Mouse (Mus musculus): ENCODE results near the gene Baz2b.

Gene Baz2b

GRCm38 (mm10) chr2:60126292-60126691 is 83.3 kb downstream of the Baz2b start:
- DNase-seq = no peak

- DNase-seq = peak; percentile 71 to 76
Measured at GRCm38 (mm10) chr2:60125049-60126004, 84.3 kb downstream of the Baz2b start.

DNA sequence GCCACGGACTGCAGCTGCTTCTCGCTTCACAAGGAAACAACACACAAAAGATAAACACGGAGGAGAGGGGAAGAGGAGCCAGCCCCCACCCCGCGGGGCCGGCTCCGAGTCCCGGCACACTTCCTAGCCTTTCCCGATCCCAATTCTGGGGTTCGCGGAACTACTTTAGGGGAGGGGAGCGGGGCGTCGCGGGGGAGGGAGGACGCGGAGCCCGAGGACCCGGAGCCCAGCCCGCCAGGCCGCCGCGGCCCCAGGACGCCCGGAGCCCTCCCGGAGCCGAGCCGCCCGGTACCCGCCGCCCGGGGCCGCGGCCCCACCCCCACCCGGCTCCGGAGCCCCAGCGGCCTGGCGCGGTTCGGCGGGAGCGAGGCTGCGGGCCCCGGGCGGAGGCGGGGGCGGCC is 85.0 kb downstream of the Baz2b start:
- peak; percentile 62 to 67 for DNase-seq

- DNase-seq = no peak
Measured at GRCm38 (mm10) chr2:60123911-60124647, 85.6 kb downstream of the Baz2b start.

DNA sequence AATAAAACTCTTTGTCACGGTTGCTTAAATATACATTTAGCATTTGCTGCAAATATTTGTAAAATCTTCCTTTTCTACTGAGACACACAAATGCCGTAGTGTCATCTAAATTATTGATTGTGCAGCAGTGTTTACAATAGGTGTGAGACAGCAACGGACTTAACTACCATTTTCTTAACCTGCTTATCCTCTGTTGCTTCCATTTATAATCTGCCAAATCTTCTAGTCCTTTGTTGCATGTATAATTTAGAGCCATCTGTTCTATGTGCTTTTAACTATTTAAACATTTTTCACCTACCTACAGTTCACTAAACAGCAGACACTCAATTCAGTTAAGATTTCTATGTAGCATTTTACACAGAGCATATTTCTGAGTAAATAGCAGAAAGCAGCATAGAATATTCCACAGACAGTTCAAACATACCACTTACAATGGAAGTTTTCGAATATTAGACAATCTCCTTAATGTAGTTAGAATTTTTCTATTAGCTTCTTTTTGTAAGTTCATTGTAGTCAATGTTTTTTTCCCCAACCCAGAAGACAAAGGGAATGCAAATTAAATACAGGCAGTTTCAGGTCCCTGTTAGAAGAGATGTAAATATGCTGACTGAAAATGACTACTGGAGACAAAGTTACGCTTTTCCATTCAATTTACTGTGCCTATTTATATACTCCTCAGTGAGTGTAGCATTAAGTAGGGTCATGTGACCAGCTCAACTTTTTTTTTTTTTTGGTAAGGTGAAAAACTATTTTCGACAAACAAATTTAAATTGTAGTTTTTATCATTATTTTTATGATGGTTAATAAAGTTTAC is 86.4 kb downstream of the Baz2b start:
- DNase-seq = no peak

DNA sequence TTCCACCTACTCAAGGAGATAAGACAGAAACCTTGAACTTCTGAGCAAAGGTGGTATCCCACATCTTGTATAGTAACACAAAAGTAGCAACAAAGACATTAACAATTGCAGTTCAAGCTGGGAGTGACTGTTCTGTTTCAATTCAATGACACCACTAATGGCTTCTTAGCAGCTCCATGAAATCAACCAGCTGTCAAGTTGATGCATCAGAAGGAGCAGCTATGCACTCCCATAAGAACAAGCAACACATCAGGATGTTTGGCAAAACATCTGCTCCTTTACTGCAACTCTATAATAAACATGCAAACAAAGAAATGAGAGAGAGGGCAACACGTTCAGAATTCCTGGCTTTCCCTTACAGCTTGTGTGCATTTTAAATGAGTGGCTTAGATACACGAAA is 87.5 kb downstream of the Baz2b start:
- DNase-seq = no peak

DNA sequence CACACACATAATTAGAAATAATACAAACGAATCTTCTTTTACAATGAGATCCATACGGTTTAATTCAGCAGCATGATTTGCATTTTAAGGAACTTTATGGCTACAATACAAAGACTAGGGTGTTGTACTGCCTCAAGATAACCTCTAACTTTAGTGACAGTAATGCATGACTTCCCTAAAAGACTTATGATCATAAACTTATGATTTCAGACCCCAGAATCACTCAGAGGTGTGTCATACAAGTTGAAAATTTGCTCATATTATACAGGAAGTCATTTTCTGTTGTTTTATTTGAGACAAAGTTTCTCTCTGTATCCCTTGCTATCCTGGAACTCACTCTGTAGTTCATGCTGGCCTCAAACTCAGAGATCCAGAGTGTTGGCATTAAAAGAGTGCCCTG is 89.0 kb downstream of the Baz2b start:
- no peak for DNase-seq

DNA sequence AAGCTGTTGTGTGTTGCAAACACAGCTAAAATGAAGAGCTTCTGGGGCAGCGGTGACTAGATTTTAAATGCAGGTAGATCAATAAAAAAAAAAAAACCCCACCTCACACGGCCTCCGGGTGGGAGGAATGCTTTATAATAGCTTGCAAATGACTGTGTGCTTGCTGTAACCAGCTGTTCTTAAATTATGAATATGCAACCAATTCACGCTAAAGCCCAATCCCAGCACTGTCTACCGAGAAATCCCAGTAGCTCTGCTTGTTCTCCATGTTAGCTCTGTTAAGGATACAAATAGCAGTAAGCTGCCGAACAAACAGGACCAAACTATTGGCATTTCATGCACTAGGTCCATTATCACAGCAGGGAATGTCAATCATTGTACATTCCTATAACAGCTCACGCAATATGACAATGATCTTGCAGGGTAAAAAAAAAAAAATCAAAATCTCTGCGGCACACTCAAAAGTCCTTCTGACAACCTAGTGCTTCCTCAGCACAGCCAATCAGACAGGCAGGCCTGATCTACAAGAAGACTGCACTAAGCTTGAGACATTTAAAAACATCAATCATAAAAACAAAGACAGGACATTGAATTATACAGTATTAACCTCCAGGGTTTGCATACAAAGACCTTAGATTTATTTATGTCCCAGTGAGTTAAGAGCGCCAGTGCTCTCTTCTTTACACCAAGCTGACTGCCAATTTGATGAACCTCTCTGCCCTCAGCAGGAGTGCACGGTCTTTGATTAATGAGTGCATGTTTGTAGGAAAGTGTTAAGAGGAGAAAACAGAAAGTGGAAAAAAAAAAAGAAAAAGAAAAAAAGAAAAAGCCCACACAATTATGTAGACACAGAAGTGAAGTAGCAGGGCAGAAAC is 90.7 kb downstream of the Baz2b start:
- DNase-seq = no peak

DNA sequence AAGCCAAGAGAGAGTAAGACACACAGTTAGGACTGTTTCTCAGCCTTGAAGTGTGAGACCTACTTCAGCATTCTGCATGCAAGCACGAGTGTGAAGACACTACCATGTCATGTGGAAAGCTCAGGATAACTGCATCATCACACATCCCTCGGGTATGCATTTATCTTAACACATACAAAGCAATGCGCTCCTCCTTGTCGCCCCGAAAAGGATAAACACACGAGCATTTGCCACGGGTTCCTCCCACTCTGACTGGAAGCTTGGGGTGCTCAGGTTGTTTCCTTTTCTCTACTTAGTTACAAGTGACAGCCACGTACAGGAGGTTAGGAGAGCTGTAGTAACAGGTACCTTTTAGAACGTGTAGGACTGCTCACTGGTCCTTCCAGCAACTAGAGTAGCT is 91.8 kb downstream of the Baz2b start:
- DNase-seq = peak in 1 of 2 experiments; percentile 21

DNA sequence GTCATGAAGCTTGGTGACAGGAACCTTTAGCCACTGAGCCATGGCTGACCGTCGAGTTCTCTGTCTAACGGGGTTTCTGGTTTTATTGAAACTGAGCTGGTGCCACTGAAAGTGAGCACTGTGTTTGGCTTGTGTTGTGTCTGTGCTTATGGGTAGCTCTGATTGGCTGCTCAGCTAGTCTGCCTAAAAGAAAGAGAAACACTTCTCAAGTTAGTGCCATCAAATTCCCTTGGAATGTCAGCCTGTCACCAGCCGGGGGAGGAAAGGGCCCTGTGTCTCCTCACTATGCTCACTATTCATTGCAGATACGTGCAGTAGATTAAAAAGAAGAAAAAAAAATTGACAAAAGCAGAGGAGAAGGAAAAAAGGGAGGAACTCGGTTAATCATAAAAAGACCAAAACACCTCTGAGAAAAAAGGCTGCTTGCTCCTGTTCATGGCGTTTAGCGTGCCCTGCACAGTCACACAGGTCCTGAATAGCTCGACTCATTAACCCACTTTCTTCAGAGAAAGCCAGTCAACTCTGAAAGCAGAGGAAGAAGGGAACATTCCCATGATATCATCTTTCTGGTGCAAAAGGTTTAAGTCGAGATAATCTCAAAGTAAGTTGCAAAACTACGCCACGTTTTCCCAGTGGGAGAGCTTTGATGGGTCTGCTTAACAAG is 93.6 kb downstream of the Baz2b start:
- no peak for DNase-seq

- DNase-seq = no peak
Measured at GRCm38 (mm10) chr2:60114901-60115300, 94.7 kb downstream of the Baz2b start.

DNA sequence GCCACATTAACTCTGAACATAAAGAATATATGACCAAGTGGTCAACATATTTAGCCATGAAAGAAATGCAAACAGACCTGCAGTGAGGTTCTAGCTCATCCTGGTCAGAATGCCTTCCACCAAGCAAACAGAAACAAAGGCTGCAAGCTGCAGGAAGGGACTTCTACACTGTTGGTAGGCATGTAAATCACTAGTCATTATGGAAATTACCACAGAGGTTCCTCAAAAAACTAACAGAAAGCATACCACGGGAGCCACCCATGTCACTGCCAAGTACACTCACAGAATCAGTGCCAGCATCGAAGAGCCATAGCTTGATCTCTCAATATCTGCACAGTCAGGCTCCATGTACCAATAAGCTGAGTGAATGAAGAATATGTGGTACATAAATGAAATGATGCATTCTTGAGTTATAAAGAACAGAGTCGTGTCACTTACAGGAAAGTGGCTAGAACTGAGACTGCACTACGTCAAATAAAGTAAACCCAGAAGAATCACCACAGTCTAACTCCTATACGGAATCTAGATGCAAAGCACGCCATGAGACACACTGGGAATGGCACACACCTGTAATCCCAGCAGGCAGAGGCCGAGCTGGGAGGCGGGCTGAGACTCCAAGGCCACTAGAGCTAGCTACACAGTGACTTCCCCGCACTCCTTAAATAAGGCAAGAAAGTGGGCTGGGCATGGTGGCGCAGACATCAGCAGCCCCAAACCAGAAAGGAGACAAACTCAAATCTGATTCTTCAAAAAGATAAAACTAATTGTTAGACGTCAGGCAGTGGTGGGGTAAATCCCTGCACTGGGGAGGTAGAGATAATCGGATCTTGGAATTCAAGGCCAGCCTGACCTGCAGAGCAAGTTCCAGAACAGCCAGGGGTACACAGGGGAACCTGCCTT is 95.7 kb downstream of the Baz2b start:
- peak; percentile 58 to 63 for DNase-seq

- no peak for DNase-seq
Measured at GRCm38 (mm10) chr2:60112116-60112515, 97.5 kb downstream of the Baz2b start.

- DNase-seq = no peak
Measured at GRCm38 (mm10) chr2:60109001-60109400, 100.6 kb downstream of the Baz2b start.

DNA sequence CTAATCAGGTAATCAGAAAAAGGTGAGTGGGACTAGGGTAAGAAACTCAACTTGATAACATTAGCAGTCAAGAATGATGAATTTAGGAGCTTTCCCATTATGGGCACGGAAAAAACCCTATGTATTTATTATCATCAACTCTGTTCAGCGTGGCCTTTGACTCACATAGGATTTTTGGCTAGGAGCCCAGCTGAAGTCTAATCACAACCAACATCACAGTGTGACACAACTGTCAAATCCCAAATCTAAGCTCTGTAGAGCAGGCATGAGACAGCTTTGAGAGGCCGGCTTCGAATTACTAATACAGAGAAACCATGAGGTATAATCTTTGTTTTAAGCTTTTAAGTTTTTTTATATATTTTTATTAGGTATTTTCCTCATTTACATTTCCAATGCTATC is 113.0 kb downstream of the Baz2b start:
- DNase-seq = no peak

DNA sequence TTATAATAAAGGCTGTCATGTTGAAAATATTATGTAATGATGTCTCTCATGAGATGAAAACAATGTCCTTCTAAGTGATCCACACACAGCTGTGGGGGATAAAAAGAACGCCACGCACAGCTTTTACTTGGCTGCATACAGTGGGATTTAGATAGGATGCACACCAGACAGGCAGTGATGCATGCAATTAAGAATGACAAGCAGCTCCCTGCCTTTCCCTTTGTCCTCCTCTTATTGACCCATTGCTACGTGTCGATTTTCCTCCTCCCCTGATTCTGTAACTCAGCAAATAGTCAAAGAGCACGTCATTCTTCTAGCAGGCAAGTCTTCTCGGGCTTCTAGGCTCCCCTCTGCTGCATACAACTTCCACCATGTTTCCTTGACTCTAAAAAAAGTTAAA is 119.4 kb downstream of the Baz2b start:
- no peak for DNase-seq

- no peak for DNase-seq
Measured at GRCm38 (mm10) chr2:60089528-60090247, 120.0 kb downstream of the Baz2b start.

DNA sequence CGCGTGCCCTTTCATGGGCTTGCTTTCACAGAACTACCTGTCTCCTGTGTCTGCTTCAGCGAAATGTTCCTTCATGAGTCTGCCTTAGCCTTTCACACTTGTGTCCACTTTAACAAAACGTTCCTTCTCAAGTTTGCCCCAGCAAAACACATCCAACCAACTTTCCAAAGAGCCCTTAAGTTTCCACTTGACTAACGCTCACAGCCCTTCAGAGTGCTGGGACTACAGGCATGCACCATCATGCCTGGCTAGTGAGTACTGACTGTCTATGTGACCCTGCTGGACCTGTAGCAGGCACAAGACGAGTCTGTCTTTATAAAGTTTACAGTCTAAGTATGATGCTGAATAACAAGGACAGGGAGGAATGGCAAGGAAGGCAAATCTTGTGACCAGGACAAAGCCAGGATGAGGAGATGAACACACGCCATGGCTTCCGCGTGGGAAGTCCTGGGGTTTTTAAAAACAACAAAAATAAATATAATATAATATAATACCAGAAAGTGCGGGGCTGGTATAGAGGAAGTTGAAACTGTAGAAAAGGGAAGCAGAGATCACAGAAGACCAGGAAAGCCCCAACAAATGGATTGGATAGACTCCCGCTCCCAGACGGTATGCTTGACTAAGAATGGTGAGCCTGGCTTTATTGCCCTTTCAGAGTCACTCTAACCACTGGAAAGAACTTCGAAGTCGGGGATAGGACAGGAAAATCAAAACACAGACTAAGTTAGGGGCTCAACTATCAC is 120.7 kb downstream of the Baz2b start:
- peak in 1 of 2 experiments; percentile 31 for DNase-seq

Data from B cell, adult 2 months (primary cell).